24 mouse cellular contexts compared by ENCODE assay signal in genomic region chr14:15841390-15842023, GRCm38 (mm10).
A peak's percentile ranks its signal among the peaks of the same experiment; 100 is the strongest.
DNase-seq lines count a peak whose midpoint lies in the region; ATAC-seq and TF ChIP-seq lines count a peak whose summit lies in the region.
"Had no signal": no experiment of that assay in that cellular context is flagged by ENCODE, and none has a peak within 500 bp of the region (broad histone marks: within the 10 kb centered on the region; RNA-seq: fewer than 3 reads in every experiment).

No protein-coding gene starts in this region.

- DNase-seq in hindbrain, embryonic 11.5 days (ENCODE audit: low spot score): no peak
- DNase-seq in stomach, postnatal 0 days (ENCODE audit: low spot score): no peak
- DNase-seq in right cerebral cortex, postnatal 14 days: no peak
- DNase-seq: adrenal gland, postnatal 25 days; cerebellum, adult 11-12 months; cerebellum, adult 9-11 months; embryo, embryonic 11 days; heart, postnatal 14 days; kidney, adult 2 months; kidney, postnatal 36 days; lung, postnatal 36 days; right cerebral cortex, postnatal 4 days; thymus, postnatal 4 days had no signal

- H3K4me2 ChIP-seq in hindbrain, embryonic 13.5 days: no peak overlapping the region
- H3K4me2 ChIP-seq in hindbrain, embryonic 11.5 days (replicated peaks; ENCODE audit: low read depth, low read length): no peak overlapping the region
- H3K4me2 ChIP-seq in stomach, embryonic 14.5 days (replicated peaks; ENCODE audit: low read depth, low read length): no peak overlapping the region
- H3K4me2 ChIP-seq in stomach, postnatal 0 days (replicated peaks; ENCODE audit: low read depth): no peak overlapping the region
- H3K4me2 ChIP-seq in midbrain, embryonic 15.5 days: no peak overlapping the region
- H3K4me2 ChIP-seq: embryonic facial prominence, embryonic 12.5 days; hindbrain, embryonic 12.5 days; intestine, embryonic 15.5 days; limb, embryonic 12.5 days had no signal

- no peaks in the 10 kb centered on the region for H3K9me3 ChIP-seq in hindbrain, embryonic 13.5 days
- H3K9me3 ChIP-seq in hindbrain, embryonic 11.5 days (ENCODE audit: control insufficient read depth, low read length): no peaks in the 10 kb centered on the region
- H3K9me3 ChIP-seq in stomach, embryonic 14.5 days (ENCODE audit: control insufficient read depth, low read depth, low read length): no peaks in the 10 kb centered on the region
- no peaks in the 10 kb centered on the region for H3K9me3 ChIP-seq in stomach, postnatal 0 days (ENCODE audit: control insufficient read depth, low read length)
- no peaks in the 10 kb centered on the region for H3K9me3 ChIP-seq in midbrain, embryonic 15.5 days
- H3K9me3 ChIP-seq: embryonic facial prominence, embryonic 12.5 days; hindbrain, embryonic 12.5 days; intestine, embryonic 15.5 days; limb, embryonic 12.5 days had no signal

- H3K27ac ChIP-seq in hindbrain, embryonic 13.5 days: no peak overlapping the region
- no peak overlapping the region for H3K27ac ChIP-seq in hindbrain, embryonic 11.5 days (ENCODE audit: low read depth, low read length)
- no peak overlapping the region for H3K27ac ChIP-seq in stomach, embryonic 14.5 days (ENCODE audit: low read length)
- no peak overlapping the region for H3K27ac ChIP-seq in stomach, postnatal 0 days (replicated peaks)
- H3K27ac ChIP-seq in midbrain, embryonic 15.5 days: no peak overlapping the region
- H3K27ac ChIP-seq: embryonic facial prominence, embryonic 12.5 days; hindbrain, embryonic 12.5 days; intestine, embryonic 15.5 days; layer of hippocampus, adult 2 months; left cerebral cortex, adult 2 months; limb, embryonic 12.5 days had no signal

- no peaks in the 10 kb centered on the region for H3K4me1 ChIP-seq in hindbrain, embryonic 13.5 days (replicated peaks)
- no peaks in the 10 kb centered on the region for H3K4me1 ChIP-seq in hindbrain, embryonic 11.5 days (replicated peaks; ENCODE audit: control insufficient read depth, insufficient read depth, low read length)
- H3K4me1 ChIP-seq in stomach, embryonic 14.5 days (ENCODE audit: control insufficient read depth, insufficient read depth, low read length): no peaks in the 10 kb centered on the region
- H3K4me1 ChIP-seq in stomach, postnatal 0 days (replicated peaks; ENCODE audit: control insufficient read depth, insufficient read depth): no peaks in the 10 kb centered on the region
- no peaks in the 10 kb centered on the region for H3K4me1 ChIP-seq in midbrain, embryonic 15.5 days
- H3K4me1 ChIP-seq: embryonic facial prominence, embryonic 12.5 days; hindbrain, embryonic 12.5 days; intestine, embryonic 15.5 days; limb, embryonic 12.5 days had no signal

- TF ChIP-seq EP300 in stomach, postnatal 0 days (optimal IDR thresholded peaks at IDR 0.05): no peak

- H3K27me3 ChIP-seq in hindbrain, embryonic 13.5 days: no peaks in the 10 kb centered on the region
- no peaks in the 10 kb centered on the region for H3K27me3 ChIP-seq in hindbrain, embryonic 11.5 days (ENCODE audit: control insufficient read depth, insufficient read depth, low read length)
- H3K27me3 ChIP-seq in stomach, embryonic 14.5 days (ENCODE audit: control insufficient read depth, insufficient read depth, low read length): no peaks in the 10 kb centered on the region
- H3K27me3 ChIP-seq in stomach, postnatal 0 days (ENCODE audit: control insufficient read depth, insufficient read depth, low read length): no peaks in the 10 kb centered on the region
- no peaks in the 10 kb centered on the region for H3K27me3 ChIP-seq in midbrain, embryonic 15.5 days (replicated peaks)
- H3K27me3 ChIP-seq: embryonic facial prominence, embryonic 12.5 days; hindbrain, embryonic 12.5 days; intestine, embryonic 15.5 days; limb, embryonic 12.5 days had no signal

- ATAC-seq in hindbrain, embryonic 13.5 days (ENCODE audit: low FRiP score): peak; percentile 39; the same call in 1 of the 2 replicates
- ATAC-seq in hindbrain, embryonic 11.5 days (ENCODE audit: low FRiP score): no peak
- 0 out of 2 replicates have a peak, but pooled peaks have one; percentile 4 for ATAC-seq in stomach, embryonic 14.5 days (ENCODE audit: insufficient number of reproducible peaks, insufficient read depth, low FRiP score, low read depth)
- no peak for ATAC-seq in stomach, postnatal 0 days (ENCODE audit: low FRiP score, low TSS enrichment)
- peak; percentile 54; the same call in 1 of the 2 replicates for ATAC-seq in midbrain, embryonic 15.5 days (replicated peaks)
- no peak for ATAC-seq in granulocyte monocyte progenitor cell, adult 5-6 weeks (replicated peaks; ENCODE audit: poor library complexity, severe bottlenecking)
- ATAC-seq: CD4-positive, CD25-positive, alpha-beta regulatory T cell, adult 4 months; intestine, embryonic 15.5 days had no signal

- no peak overlapping the region for H3K9ac ChIP-seq in hindbrain, embryonic 13.5 days
- no peak overlapping the region for H3K9ac ChIP-seq in hindbrain, embryonic 11.5 days (ENCODE audit: low read depth, low read length)
- no peak overlapping the region for H3K9ac ChIP-seq in stomach, embryonic 14.5 days (replicated peaks; ENCODE audit: low read depth, low read length)
- no peak overlapping the region for H3K9ac ChIP-seq in stomach, postnatal 0 days (ENCODE audit: low read length)
- H3K9ac ChIP-seq in midbrain, embryonic 15.5 days: no peak overlapping the region
- H3K9ac ChIP-seq: embryonic facial prominence, embryonic 12.5 days; hindbrain, embryonic 12.5 days; intestine, embryonic 15.5 days; limb, embryonic 12.5 days had no signal

- TF ChIP-seq CTCF in stomach, postnatal 0 days (IDR thresholded peaks at IDR 0.05; ENCODE audit: low read depth): no peak

- WGBS in hindbrain, embryonic 13.5 days: 90% methylated on average over 1 of the region's 1 CpGs
- WGBS in hindbrain, embryonic 11.5 days: 96% methylated on average over 1 of the region's 1 CpGs
- 86% methylated on average over 1 of the region's 1 CpGs for WGBS in stomach, embryonic 14.5 days
- 83% methylated on average over 1 of the region's 1 CpGs for WGBS in stomach, postnatal 0 days
- 79% methylated on average over 1 of the region's 1 CpGs for WGBS in midbrain, embryonic 15.5 days

- no peaks in the 10 kb centered on the region for H3K36me3 ChIP-seq in hindbrain, embryonic 13.5 days
- no peaks in the 10 kb centered on the region for H3K36me3 ChIP-seq in hindbrain, embryonic 11.5 days (ENCODE audit: control insufficient read depth, insufficient read depth, low read length)
- H3K36me3 ChIP-seq in stomach, embryonic 14.5 days (ENCODE audit: control insufficient read depth, insufficient read depth, low read length): no peaks in the 10 kb centered on the region
- no peaks in the 10 kb centered on the region for H3K36me3 ChIP-seq in stomach, postnatal 0 days (ENCODE audit: control insufficient read depth, insufficient read depth, low read length)
- no peaks in the 10 kb centered on the region for H3K36me3 ChIP-seq in midbrain, embryonic 15.5 days (replicated peaks)
- H3K36me3 ChIP-seq: embryonic facial prominence, embryonic 12.5 days; hindbrain, embryonic 12.5 days; intestine, embryonic 15.5 days; limb, embryonic 12.5 days had no signal

- no peak overlapping the region for H3K4me3 ChIP-seq in hindbrain, embryonic 13.5 days
- H3K4me3 ChIP-seq in hindbrain, embryonic 11.5 days (ENCODE audit: low read depth, low read length): no peak overlapping the region
- H3K4me3 ChIP-seq in stomach, embryonic 14.5 days (ENCODE audit: low read depth, low read length): no peak overlapping the region
- H3K4me3 ChIP-seq in stomach, postnatal 0 days (ENCODE audit: low read depth, low read length): no peak overlapping the region
- H3K4me3 ChIP-seq in midbrain, embryonic 15.5 days: no peak overlapping the region
- H3K4me3 ChIP-seq: embryonic facial prominence, embryonic 12.5 days; hindbrain, embryonic 12.5 days; intestine, embryonic 15.5 days; layer of hippocampus, adult 2 months; left cerebral cortex, adult 2 months; limb, embryonic 12.5 days had no signal

Comparison
In these comparisons a context has a peak if more than half of its experiments do, and no peak if none do; other contexts are left out.
1. ATAC-seq: peak in hindbrain, embryonic 13.5 days (single experiment), stomach, embryonic 14.5 days (single experiment) and midbrain, embryonic 15.5 days (single experiment); none in hindbrain, embryonic 11.5 days (single experiment), stomach, postnatal 0 days (single experiment) and granulocyte monocyte progenitor cell, adult 5-6 weeks (single experiment).